Comparison of ENCODE assay signal across 8 mouse cellular contexts in genomic region chr13:83571973-83572447, GRCm38 (mm10).
DNase-seq lines count a peak whose midpoint lies in the region; ATAC-seq lines count a peak whose summit lies in the region.

No protein-coding gene starts in this region.

- H3K9ac ChIP-seq in lung, embryonic 16.5 days (ENCODE audit: low read length), result no peak overlapping the region
- no peak overlapping the region for H3K9ac ChIP-seq in stomach, embryonic 16.5 days (ENCODE audit: low read length)
- no peak overlapping the region for H3K9ac ChIP-seq in neural tube, embryonic 15.5 days (replicated peaks)

- H3K36me3 ChIP-seq in lung, embryonic 16.5 days (ENCODE audit: control insufficient read depth, insufficient read depth, low read length), result no peaks in the 10 kb centered on the region
- H3K36me3 ChIP-seq in stomach, embryonic 16.5 days (ENCODE audit: control insufficient read depth, insufficient read depth, low read length), result no peaks in the 10 kb centered on the region
- H3K36me3 ChIP-seq in neural tube, embryonic 15.5 days, result no peaks in the 10 kb centered on the region

- H3K9me3 ChIP-seq in lung, embryonic 16.5 days (ENCODE audit: control insufficient read depth, low read length), result no peaks in the 10 kb centered on the region
- H3K9me3 ChIP-seq in stomach, embryonic 16.5 days (replicated peaks; ENCODE audit: control insufficient read depth, low read length), result no peaks in the 10 kb centered on the region
- no peaks in the 10 kb centered on the region for H3K9me3 ChIP-seq in neural tube, embryonic 15.5 days (replicated peaks)

- 29% methylated on average over 7 of the region's 7 CpGs for WGBS in lung, embryonic 16.5 days
- 34% methylated on average over 7 of the region's 7 CpGs for WGBS in stomach, embryonic 16.5 days
- WGBS in neural tube, embryonic 15.5 days, result 61% methylated on average over 7 of the region's 7 CpGs

- H3K27ac ChIP-seq in lung, embryonic 16.5 days (ENCODE audit: low read length), result peak overlapping the region; percentile 75
- H3K27ac ChIP-seq in stomach, embryonic 16.5 days (ENCODE audit: low read length), result no peak overlapping the region; the same call in 1 of the 2 replicates
- no peak overlapping the region for H3K27ac ChIP-seq in neural tube, embryonic 15.5 days (replicated peaks)

- peak; percentile 55 to 58 for DNase-seq in left cerebral cortex, adult 9 months (ENCODE audit: low spot score in 2 of 2)
- no peak for DNase-seq in left cerebral cortex, adult 8-10 months (ENCODE audit: low spot score in 2 of 2)
- DNase-seq in adrenal gland, postnatal 14 days, result peak; percentile 59
- DNase-seq in kidney, adult 18-20 months, result peak; percentile 48

- H3K4me3 ChIP-seq in lung, embryonic 16.5 days (ENCODE audit: low read length), result no peak overlapping the region; the same call in 1 of the 2 replicates
- H3K4me3 ChIP-seq in stomach, embryonic 16.5 days (replicated peaks; ENCODE audit: low read length), result no peak overlapping the region
- H3K4me3 ChIP-seq in neural tube, embryonic 15.5 days (replicated peaks), result no peak overlapping the region

- H3K4me2 ChIP-seq in lung, embryonic 16.5 days (ENCODE audit: low read depth, low read length), result peak overlapping the region; percentile 31
- no peak overlapping the region for H3K4me2 ChIP-seq in stomach, embryonic 16.5 days (ENCODE audit: low read depth, low read length)
- H3K4me2 ChIP-seq in neural tube, embryonic 15.5 days, result no peak overlapping the region

- H3K27me3 ChIP-seq in lung, embryonic 16.5 days (ENCODE audit: control insufficient read depth, insufficient read depth, low read depth, low read length), result no peaks in the 10 kb centered on the region
- no peaks in the 10 kb centered on the region for H3K27me3 ChIP-seq in stomach, embryonic 16.5 days (ENCODE audit: control insufficient read depth, insufficient read depth, low read length)
- H3K27me3 ChIP-seq in neural tube, embryonic 15.5 days (replicated peaks), result no peaks in the 10 kb centered on the region

- H3K4me1 ChIP-seq in lung, embryonic 16.5 days (replicated peaks; ENCODE audit: control insufficient read depth, insufficient read depth, low read length), result peaks cover 5% of the 10 kb centered on the region
- no peaks in the 10 kb centered on the region for H3K4me1 ChIP-seq in stomach, embryonic 16.5 days (ENCODE audit: control insufficient read depth, insufficient read depth, low read length)
- 0 out of 2 replicates have a peak, but pooled peaks cover 3% of the 10 kb centered on the region for H3K4me1 ChIP-seq in neural tube, embryonic 15.5 days

- ATAC-seq in erythroid progenitor cell, adult 5-6 weeks (replicated peaks; ENCODE audit: low FRiP score, poor library complexity, severe bottlenecking), result 0 out of 2 replicates have a peak, but pooled peaks have one; percentile 47
- peak; percentile 88 for ATAC-seq in lung, embryonic 16.5 days (ENCODE audit: low read depth)
- peak; percentile 73 for ATAC-seq in stomach, embryonic 16.5 days (ENCODE audit: insufficient read depth, low FRiP score)
- no peak for ATAC-seq in neural tube, embryonic 15.5 days (ENCODE audit: low FRiP score)

Comparison
In these comparisons a context has a peak if more than half of its experiments do, and no peak if none do; other contexts are left out.
1. DNase-seq: peak in left cerebral cortex, adult 9 months (2 of 2), adrenal gland, postnatal 14 days (single experiment) and kidney, adult 18-20 months (single experiment); none in left cerebral cortex, adult 8-10 months (0 of 2).